Mouse (Mus musculus) limb, embryonic 10.5 days (tissue): ENCODE measurements around the gene Otulinl. TPM values are rescaled to one million over a fixed set of nuclear protein-coding genes. Genes with fewer than 3 reads are reported as not detected.

Source experiments
- DNase-seq: peaks from one replicate; pipeline ENCODE4 v3.0.0-alpha.2; 2017; ENCODE audit warnings: low spot score
- H3K27ac ChIP-seq: fragments of 300-500 bp; sonication (generic); 2 replicates; pipeline ENCODE4 v1.5.1; 2016; ENCODE audit warnings: mild to moderate bottlenecking
- H3K27me3 ChIP-seq: fragments of 300-500 bp; sonication (generic); 2 replicates; pipeline ENCODE4 v1.6.1; 2016; ENCODE audit warnings: low read depth, mild to moderate bottlenecking; ENCODE audit not compliant: poor library complexity, severe bottlenecking
- H3K36me3 ChIP-seq: fragments of 300-500 bp; sonication (generic); 2 replicates; pipeline ENCODE4 v1.6.1; 2016; ENCODE audit warnings: mild to moderate bottlenecking, moderate library complexity
- H3K4me1 ChIP-seq: fragments of 300-500 bp; sonication (generic); 2 replicates; pipeline ENCODE4 v1.6.1; 2016
- H3K4me3 ChIP-seq: fragments of 300-500 bp; sonication (generic); 2 replicates; pipeline ENCODE4 v1.5.1; 2016; ENCODE audit warnings: mild to moderate bottlenecking, moderate library complexity
- H3K9me3 ChIP-seq: fragments of 300-500 bp; sonication (generic); replicated peaks from 2 replicates; pipeline ENCODE4 v1.6.1; 2016; ENCODE audit warnings: mild to moderate bottlenecking
- WGBS: fragments of 180-500 bp; shearing (Covaris S2); methylation state at CpG from one replicate; pipeline ENCODE4 v1.1.7; 2016; 5-methylcytosine and 5-hydroxymethylcytosine counted together
- polyA plus RNA-seq: library from polyadenylated mRNA; unstranded; fragments of >200 nt; fragmentation: Nextera tagmentation; extraction: Ambion mirVana; gene quantifications from 2 replicates; pipeline ENCODE4 v1.2.1, GENCODE M21; 2016

The Otulinl gene
- polyA plus RNA-seq, 1 experiment from 2014 or later, result 6.2 TPM

DNA sequence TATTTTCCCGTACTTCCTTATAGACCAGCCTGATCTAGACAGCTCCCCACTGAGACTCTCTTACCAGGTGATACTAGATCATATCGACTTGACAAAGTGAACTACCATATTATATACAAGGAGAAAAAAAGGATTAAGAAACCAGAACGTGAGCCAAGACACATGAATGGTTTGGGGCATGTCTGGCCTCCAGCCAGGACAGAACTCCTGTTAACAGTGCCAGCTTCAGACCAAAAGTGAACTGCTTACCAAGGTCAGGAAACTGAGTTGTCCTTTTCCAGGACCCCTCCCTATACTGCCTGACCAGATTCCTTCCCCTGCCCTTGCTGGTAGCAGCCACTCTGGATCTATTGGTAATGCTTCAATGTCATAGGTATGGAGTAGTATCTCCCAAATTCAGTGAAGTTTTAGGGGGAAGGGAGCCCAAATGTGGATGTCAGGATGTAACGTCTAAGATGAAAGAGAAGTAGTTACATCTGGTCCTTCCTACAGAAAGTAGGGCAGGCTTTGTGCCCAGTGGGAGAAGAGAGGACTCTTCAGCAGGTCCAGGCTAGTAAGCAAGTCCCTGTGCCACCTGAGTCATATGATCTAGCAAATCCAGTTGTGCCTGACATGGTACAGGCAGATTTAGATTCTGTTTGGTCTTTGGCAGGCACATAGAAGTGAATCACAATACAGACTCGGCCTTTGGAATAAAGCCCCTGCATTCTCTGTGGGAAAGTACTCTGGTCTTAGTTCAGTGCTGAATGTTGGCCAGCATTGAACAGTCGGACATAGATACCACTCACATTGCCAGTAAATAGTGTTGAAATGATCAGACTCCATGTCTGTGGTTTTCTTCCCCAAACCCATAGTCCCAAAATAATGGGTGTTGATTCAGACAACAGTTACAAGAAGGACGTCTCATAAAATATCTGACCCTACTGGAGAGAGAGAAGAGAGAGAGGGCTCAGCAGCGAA is 47.2 kb downstream of the Otulinl start:
- no peaks in the 10 kb centered on the region for H3K36me3 ChIP-seq
- peaks cover 14% of the 10 kb centered on the region for H3K4me1 ChIP-seq
- no peak for DNase-seq
- no peak overlapping the region for H3K27ac ChIP-seq
- H3K9me3 ChIP-seq, result no peaks in the 10 kb centered on the region
- H3K4me3 ChIP-seq, result no peak overlapping the region
- WGBS, result 85% methylated on average over 8 of the region's 8 CpGs
- no peaks in the 10 kb centered on the region for H3K27me3 ChIP-seq

DNA sequence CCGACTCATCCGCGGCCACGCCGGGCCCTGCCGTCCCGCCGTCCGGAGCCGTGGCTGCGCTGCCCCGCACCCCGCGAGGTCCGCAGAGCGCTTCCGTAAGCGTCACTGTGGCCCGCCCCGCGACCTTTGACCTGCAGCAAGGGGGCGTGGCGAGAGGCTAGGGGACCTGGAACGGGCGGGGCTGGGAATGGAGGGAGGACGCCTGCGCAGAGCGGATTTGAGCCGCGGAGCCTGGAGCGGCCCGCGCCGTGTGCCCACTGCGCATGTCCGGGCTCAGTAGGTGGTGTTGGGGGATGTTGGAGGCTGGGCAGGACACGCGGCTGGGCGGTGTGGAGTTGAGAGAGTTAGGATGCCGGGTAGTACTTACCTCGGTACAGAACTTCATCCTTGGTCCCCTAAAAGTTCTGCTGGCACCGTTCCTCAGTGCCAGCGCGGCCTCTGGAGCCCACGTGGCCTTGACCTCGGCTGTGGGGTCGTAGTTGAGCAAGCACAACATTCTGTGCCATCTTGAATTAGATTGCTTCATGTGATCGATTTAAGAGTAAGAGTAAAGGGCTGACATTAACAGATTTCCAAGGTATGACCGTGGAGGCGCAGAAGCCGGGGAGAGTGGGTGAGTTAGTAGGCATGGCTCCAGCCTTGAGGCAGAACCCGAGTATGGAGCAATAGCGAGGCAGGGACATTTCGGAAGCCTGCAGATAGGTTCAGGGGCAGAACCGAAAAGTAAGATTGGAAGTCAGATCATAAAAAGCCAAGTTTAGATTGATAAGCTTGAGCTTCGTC is 50.6 kb downstream of the Otulinl start, which contains the start of gene Otulin:
Gene Otulin, minus strand, starts transcription at position 93 of the 783 bp plus-strand sequence.
- Histone ChIP-seq H3K36me3 (peaks cover 16% of the 10 kb centered on the region), H3K27ac (peak within 1 kb of the TSS; percentile 90), H3K4me1 (peaks cover 19% of the 10 kb centered on the region), H3K27me3 (no peaks in the 10 kb centered on the region), H3K4me3 (peak within 1 kb of the TSS; percentile 89), H3K9me3 (no peaks in the 10 kb centered on the region)
- WGBS, result 6% methylated on average over 56 of the region's 56 CpGs
- DNase-seq, result peak; percentile 100

GRCm38 (mm10) chr15:27629800-27630600 is 51.4 kb downstream of the Otulinl start:
- Histone ChIP-seq H3K27me3 (no peaks in the 10 kb centered on the region), H3K27ac (peak overlapping the region; percentile 90), H3K4me1 (peaks cover 19% of the 10 kb centered on the region), H3K4me3 (peak overlapping the region; percentile 89), H3K9me3 (no peaks in the 10 kb centered on the region), H3K36me3 (peaks cover 21% of the 10 kb centered on the region)
- WGBS, result 4% methylated on average over 53 of the region's 53 CpGs
- DNase-seq, result no peak

- Histone ChIP-seq H3K4me3 (peak overlapping the region; percentile 89; the same call in 1 of the 2 replicates), H3K36me3 (peaks cover 21% of the 10 kb centered on the region), H3K27me3 (no peaks in the 10 kb centered on the region), H3K27ac (no peak overlapping the region), H3K4me1 (peaks cover 19% of the 10 kb centered on the region), H3K9me3 (no peaks in the 10 kb centered on the region)
- DNase-seq, result no peak
- WGBS, result 85% methylated on average over 4 of the region's 4 CpGs
Observed at GRCm38 (mm10) chr15:27629046-27629445, 52.3 kb downstream of the Otulinl start.

- no peak for DNase-seq
- no peaks in the 10 kb centered on the region for H3K27me3 ChIP-seq
- no peak overlapping the region for H3K4me3 ChIP-seq
- 95% methylated on average over 9 of the region's 9 CpGs for WGBS
- peaks cover 30% of the 10 kb centered on the region for H3K36me3 ChIP-seq
- H3K27ac ChIP-seq, result no peak overlapping the region
- peaks cover 19% of the 10 kb centered on the region for H3K4me1 ChIP-seq
- H3K9me3 ChIP-seq, result no peaks in the 10 kb centered on the region
Observed at GRCm38 (mm10) chr15:27627794-27628193, 53.6 kb downstream of the Otulinl start.

DNA sequence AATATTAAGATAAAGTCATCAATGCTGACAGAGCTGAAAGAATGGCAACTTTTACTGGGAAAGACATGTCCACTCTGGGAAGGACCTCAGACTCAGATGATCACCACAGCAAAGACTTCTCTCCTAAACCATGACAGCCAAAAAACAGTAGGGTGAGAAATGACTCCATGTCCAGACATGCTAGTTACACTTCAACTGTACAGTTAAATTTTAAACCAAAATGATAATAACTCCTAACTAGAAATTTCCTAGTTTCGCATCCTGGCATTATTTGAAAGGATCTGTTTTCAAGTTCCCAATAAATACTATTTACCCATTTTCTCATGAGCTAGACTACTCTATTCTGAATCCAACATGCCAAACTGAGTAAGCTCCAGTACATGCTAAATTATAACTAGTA is 55.1 kb downstream of the Otulinl start:
- no peaks in the 10 kb centered on the region for H3K9me3 ChIP-seq
- H3K36me3 ChIP-seq, result peaks cover 39% of the 10 kb centered on the region
- 95% methylated on average over 1 of the region's 1 CpGs for WGBS
- no peak for DNase-seq
- H3K4me3 ChIP-seq, result no peak overlapping the region
- H3K27me3 ChIP-seq, result no peaks in the 10 kb centered on the region
- no peak overlapping the region for H3K27ac ChIP-seq
- H3K4me1 ChIP-seq, result peaks cover 18% of the 10 kb centered on the region

GRCm38 (mm10) chr15:27625890-27626255 is 55.5 kb downstream of the Otulinl start:
- Histone ChIP-seq H3K9me3 (no peaks in the 10 kb centered on the region), H3K27ac (no peak overlapping the region)

DNA sequence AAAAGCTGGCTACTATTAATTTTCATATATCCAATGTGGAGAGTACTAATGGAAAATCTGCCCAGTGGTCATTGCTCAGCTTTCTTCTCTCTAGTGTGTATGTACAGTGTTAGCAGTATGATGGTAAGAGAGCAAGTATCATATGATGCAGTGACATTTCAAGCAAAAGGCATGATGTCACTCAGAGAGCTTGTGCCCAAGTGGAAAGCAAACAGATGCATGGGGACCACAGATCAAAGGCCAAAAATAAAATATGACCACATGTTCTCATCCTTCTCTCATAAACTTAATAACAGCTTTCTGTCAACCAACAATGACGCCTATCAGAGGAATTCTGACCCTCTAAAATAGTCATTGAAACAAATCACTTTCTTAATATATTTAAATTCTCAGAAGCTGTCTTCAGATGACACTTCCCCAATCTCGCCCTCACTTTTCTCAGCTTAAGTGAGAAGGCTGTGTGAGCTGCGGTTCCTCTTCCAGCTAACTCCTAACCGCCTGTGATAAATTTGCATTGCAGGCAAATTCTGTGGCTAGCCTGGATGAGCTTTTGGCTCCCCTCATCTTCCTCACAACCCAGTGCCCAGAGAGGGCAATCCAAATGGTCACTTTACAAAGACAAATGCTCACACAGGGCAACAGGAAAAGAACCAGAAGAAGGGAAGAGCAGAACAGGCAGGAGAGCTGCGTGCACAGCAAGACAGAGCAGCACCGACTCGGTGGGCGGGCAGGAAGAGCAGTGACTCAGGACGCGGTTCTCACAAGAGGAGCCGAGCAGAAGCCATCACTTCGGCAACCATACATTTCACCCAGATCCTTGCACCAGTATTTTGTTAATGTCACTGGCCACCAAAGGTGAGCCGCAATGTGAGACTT is 56.1 kb downstream of the Otulinl start:
- H3K27me3 ChIP-seq, result no peaks in the 10 kb centered on the region
- H3K36me3 ChIP-seq, result peaks cover 47% of the 10 kb centered on the region
- peaks cover 13% of the 10 kb centered on the region for H3K4me1 ChIP-seq
- 90% methylated on average over 13 of the region's 13 CpGs for WGBS
- H3K9me3 ChIP-seq, result no peaks in the 10 kb centered on the region
- DNase-seq, result no peak
- no peak overlapping the region for H3K4me3 ChIP-seq
- no peak overlapping the region for H3K27ac ChIP-seq

More at GRCm38 (mm10) chr15:27625890-27626255, 55.5 kb downstream of the Otulinl start:
- no peak for DNase-seq
- H3K4me3 ChIP-seq, result no peak overlapping the region
- H3K27me3 ChIP-seq, result no peaks in the 10 kb centered on the region
- peaks cover 43% of the 10 kb centered on the region for H3K36me3 ChIP-seq
- H3K4me1 ChIP-seq, result peaks cover 14% of the 10 kb centered on the region
- WGBS, result 92% methylated on average over 10 of the region's 10 CpGs

DNA sequence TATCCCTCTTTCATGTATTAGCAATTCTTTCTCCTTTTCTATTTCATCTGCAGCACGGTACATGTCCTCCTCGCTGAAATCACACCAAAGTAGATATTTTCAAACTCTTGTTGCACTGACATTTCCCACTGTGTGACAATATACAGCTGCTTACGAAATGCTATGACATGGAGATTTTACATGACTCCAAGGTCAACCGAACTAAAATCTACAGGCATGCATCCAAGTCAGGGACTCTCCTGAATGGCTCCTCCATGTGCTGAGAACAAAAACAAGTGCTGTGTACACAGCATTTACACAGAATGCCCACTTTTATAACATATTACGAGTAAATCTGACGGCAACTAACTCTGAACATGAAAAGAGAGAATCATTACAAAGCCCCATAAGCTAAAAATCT is 58.1 kb downstream of the Otulinl start:
- 94% methylated on average over 6 of the region's 6 CpGs for WGBS
- no peak overlapping the region for H3K27ac ChIP-seq
- H3K9me3 ChIP-seq, result no peaks in the 10 kb centered on the region
- H3K27me3 ChIP-seq, result no peaks in the 10 kb centered on the region
- DNase-seq, result no peak
- H3K4me1 ChIP-seq, result no peaks in the 10 kb centered on the region
- H3K36me3 ChIP-seq, result peaks cover 61% of the 10 kb centered on the region
- no peak overlapping the region for H3K4me3 ChIP-seq

- Histone ChIP-seq H3K4me1 (no peaks in the 10 kb centered on the region), H3K4me3 (no peak overlapping the region), H3K27me3 (no peaks in the 10 kb centered on the region), H3K27ac (no peak overlapping the region), H3K9me3 (no peaks in the 10 kb centered on the region), H3K36me3 (peaks cover 71% of the 10 kb centered on the region)
- 86% methylated on average over 6 of the region's 6 CpGs for WGBS
- no peak for DNase-seq
Observed at GRCm38 (mm10) chr15:27620475-27621185, 60.7 kb downstream of the Otulinl start.

DNA sequence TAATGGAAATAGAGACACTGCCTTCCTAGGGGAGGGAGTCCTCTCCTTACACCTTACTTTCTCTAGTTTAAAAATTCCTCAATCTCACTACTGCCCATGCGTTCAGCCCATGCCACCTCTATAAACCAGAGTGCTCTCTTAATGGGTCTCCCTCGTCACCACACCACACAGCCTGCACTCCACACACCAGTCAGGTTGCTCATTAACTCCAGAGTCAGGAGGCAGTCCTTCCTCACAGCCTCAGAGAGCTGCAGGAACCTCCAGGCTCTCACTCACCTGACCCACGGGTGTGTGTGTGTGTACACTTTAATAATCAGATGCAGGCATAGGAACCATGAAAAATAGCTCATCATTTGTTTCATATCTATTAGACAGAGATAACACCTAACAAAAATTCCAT is 61.7 kb downstream of the Otulinl start:
- H3K9me3 ChIP-seq, result no peaks in the 10 kb centered on the region
- DNase-seq, result no peak
- H3K27ac ChIP-seq, result no peak overlapping the region
- 85% methylated on average over 3 of the region's 3 CpGs for WGBS
- peaks cover 71% of the 10 kb centered on the region for H3K36me3 ChIP-seq
- no peaks in the 10 kb centered on the region for H3K4me1 ChIP-seq
- no peak overlapping the region for H3K4me3 ChIP-seq
- H3K27me3 ChIP-seq, result no peaks in the 10 kb centered on the region
